Mouse (Mus musculus) intestine, postnatal 0 days (tissue): ENCODE data around the gene Trmt10c. TPM values are rescaled to one million over a fixed set of nuclear protein-coding genes. Genes with fewer than 3 reads are reported as not detected.

Experiments used
- ATAC-seq: fragments of 200-750 bp; cut with Nextera tagmentation; 2 replicates; pipeline ENCODE4 v1.8.0; 2017; ENCODE audit warnings: mild to moderate bottlenecking, moderate TSS enrichment, moderate library complexity
- H3K27ac ChIP-seq: fragments of 300-500 bp; sonication (generic); 2 replicates; pipeline ENCODE4 v1.5.1; 2014; ENCODE audit warnings: mild to moderate bottlenecking, low read depth, low read length, moderate library complexity
- H3K27me3 ChIP-seq: fragments of 300-500 bp; sonication (generic); replicated peaks from 2 replicates; pipeline ENCODE4 v1.6.1; 2014; ENCODE audit warnings: low read length, mixed read lengths; ENCODE audit not compliant: control insufficient read depth, insufficient read depth
- H3K36me3 ChIP-seq: fragments of 300-500 bp; sonication (generic); 2 replicates; pipeline ENCODE4 v1.6.1; 2014; ENCODE audit warnings: mild to moderate bottlenecking, moderate library complexity; ENCODE audit not compliant: control insufficient read depth, insufficient read depth
- H3K4me1 ChIP-seq: fragments of 300-500 bp; sonication (generic); replicated peaks from 2 replicates; pipeline ENCODE4 v1.6.1; 2014; ENCODE audit warnings: antibody characterized with exemption, low read length, mixed read lengths; ENCODE audit not compliant: control insufficient read depth, insufficient read depth
- H3K4me2 ChIP-seq: fragments of 300-500 bp; sonication (generic); replicated peaks from 2 replicates; pipeline ENCODE4 v1.6.1; 2014; ENCODE audit warnings: low read depth, mild to moderate bottlenecking, moderate library complexity
- H3K4me3 ChIP-seq: fragments of 300-500 bp; sonication (generic); 2 replicates; pipeline ENCODE4 v1.5.1; 2014; ENCODE audit warnings: low read depth, low read length
- H3K9ac ChIP-seq: fragments of 300-500 bp; sonication (generic); 2 replicates; pipeline ENCODE4 v1.6.1; 2014; ENCODE audit warnings: mild to moderate bottlenecking, low read depth, low read length
- H3K9me3 ChIP-seq: fragments of 300-500 bp; sonication (generic); 2 replicates; pipeline ENCODE4 v1.6.1; 2016; ENCODE audit warnings: mixed run types; ENCODE audit not compliant: control insufficient read depth
- CTCF ChIP-seq: sonication (generic); IDR thresholded peaks from 2 replicates; pipeline ENCODE4 v1.5.1; 2016; ENCODE audit warnings: low read depth, mild to moderate bottlenecking, control low read depth, antibody characterized with exemption, moderate library complexity
- WGBS: fragments of 180-500 bp; shearing (Covaris S2); extraction: QIAGEN DNeasy Blood & Tissue Kit; methylation state at CpG from one replicate; pipeline ENCODE4 v1.1.7; 2014; 5-methylcytosine and 5-hydroxymethylcytosine counted together
- microRNA-seq: library from miRNA; unstranded; fragments of <30 nt; microRNA quantifications from one replicate; pipeline ENCODE4, GENCODE M21; 2016
- polyA plus RNA-seq: library from polyadenylated mRNA; unstranded; fragments of >200 nt; fragmentation: Nextera tagmentation; extraction: Ambion mirVana; gene quantifications from 2 replicates; pipeline ENCODE4 v1.2.1, GENCODE M21; 2015

The Trmt10c gene
- polyA plus RNA-seq, 1 experiment from 2014 or later, result 14.7 TPM

- ATAC-seq, result no peak
- Histone ChIP-seq H3K27ac (no peak overlapping the region), H3K9me3 (no peaks in the 10 kb centered on the region), H3K4me3 (no peak overlapping the region), H3K27me3 (no peaks in the 10 kb centered on the region), H3K36me3 (peaks cover 10% of the 10 kb centered on the region), H3K4me2 (no peak overlapping the region), H3K4me1 (no peaks in the 10 kb centered on the region), H3K9ac (no peak overlapping the region)
- 89% methylated on average over 10 of the region's 10 CpGs for WGBS
- TF ChIP-seq CTCF, result no peak
Observed at GRCm38 (mm10) chr16:56012789-56013743, 24.6 kb downstream of the Trmt10c start.

- ATAC-seq, result no peak
- Histone ChIP-seq H3K4me2 (no peak overlapping the region), H3K9ac (no peak overlapping the region), H3K4me3 (no peak overlapping the region), H3K27me3 (no peaks in the 10 kb centered on the region), H3K36me3 (peaks cover 29% of the 10 kb centered on the region), H3K27ac (no peak overlapping the region), H3K4me1 (no peaks in the 10 kb centered on the region), H3K9me3 (no peaks in the 10 kb centered on the region)
- no peak for TF ChIP-seq CTCF
- 89% methylated on average over 1 of the region's 1 CpGs for WGBS
Observed at GRCm38 (mm10) chr16:56008862-56009261, 28.8 kb downstream of the Trmt10c start.

- TF ChIP-seq CTCF, result no peak
- H3K36me3 ChIP-seq, result peaks cover 44% of the 10 kb centered on the region
- no peaks in the 10 kb centered on the region for H3K9me3 ChIP-seq
- 97% methylated on average over 11 of the region's 11 CpGs for WGBS
- H3K4me1 ChIP-seq, result no peaks in the 10 kb centered on the region
- no peak overlapping the region for H3K4me2 ChIP-seq
- no peak for ATAC-seq
- no peak overlapping the region for H3K27ac ChIP-seq
- H3K27me3 ChIP-seq, result no peaks in the 10 kb centered on the region
- no peak overlapping the region for H3K9ac ChIP-seq
- H3K4me3 ChIP-seq, result no peak overlapping the region
Observed at GRCm38 (mm10) chr16:56006798-56007197, 30.8 kb downstream of the Trmt10c start.

- WGBS, result 97% methylated on average over 2 of the region's 2 CpGs
- Histone ChIP-seq H3K27ac (no peak overlapping the region), H3K27me3 (no peaks in the 10 kb centered on the region), H3K4me1 (no peaks in the 10 kb centered on the region), H3K36me3 (peaks cover 31% of the 10 kb centered on the region), H3K9ac (no peak overlapping the region), H3K9me3 (no peaks in the 10 kb centered on the region), H3K4me3 (no peak overlapping the region), H3K4me2 (no peak overlapping the region)
- ATAC-seq, result no peak
- TF ChIP-seq CTCF, result no peak
Observed at GRCm38 (mm10) chr16:55994235-55994634, 43.4 kb downstream of the Trmt10c start.

GRCm38 (mm10) chr16:55990311-55990710 is 47.3 kb downstream of the Trmt10c start:
- no peak overlapping the region for H3K9ac ChIP-seq
- H3K36me3 ChIP-seq, result peaks cover 28% of the 10 kb centered on the region
- no peak overlapping the region for H3K4me3 ChIP-seq
- no peak for ATAC-seq
- 93% methylated on average over 4 of the region's 4 CpGs for whole genome bisulfite sequencing
- H3K9me3 ChIP-seq, result no peaks in the 10 kb centered on the region
- H3K27ac ChIP-seq, result no peak overlapping the region
- no peaks in the 10 kb centered on the region for H3K27me3 ChIP-seq
- TF ChIP-seq CTCF, result no peak
- no peaks in the 10 kb centered on the region for H3K4me1 ChIP-seq
- no peak overlapping the region for H3K4me2 ChIP-seq

- no peak for ATAC-seq
- Histone ChIP-seq H3K27ac (no peak overlapping the region), H3K9ac (no peak overlapping the region), H3K36me3 (peaks cover 42% of the 10 kb centered on the region), H3K27me3 (no peaks in the 10 kb centered on the region), H3K4me3 (no peak overlapping the region), H3K4me1 (no peaks in the 10 kb centered on the region), H3K4me2 (no peak overlapping the region), H3K9me3 (no peaks in the 10 kb centered on the region)
- TF ChIP-seq CTCF, result no peak
- 94% methylated on average over 3 of the region's 3 CpGs for WGBS
Observed at GRCm38 (mm10) chr16:55986001-55986400, 51.6 kb downstream of the Trmt10c start.

Small RNA genes within 50 kb of the gene (microRNA-seq; reads per million reads assigned to microRNA genes)
- gene Gm24047, result not detected

Other genes starting within 250 kb of the Trmt10c start
- 7.8 and 8.8 TPM in 2 replicates for gene Nfkbiz, start 198.9 kb downstream of the Trmt10c start, polyA plus RNA-seq
- gene Nxpe3, start 142.5 kb downstream of the Trmt10c start, polyA plus RNA-seq, result 0.72 and 1.0 TPM in 2 replicates
- 1.5 and 1.9 TPM in 2 replicates for gene Cep97, start 103.0 kb downstream of the Trmt10c start, polyA plus RNA-seq
- 521 and 527 TPM in 2 replicates for gene Rpl24, start 71.5 kb downstream of the Trmt10c start, polyA plus RNA-seq
- gene Zbtb11, start 63.9 kb downstream of the Trmt10c start, polyA plus RNA-seq, result 5.8 and 7.1 TPM in 2 replicates
- 114 TPM in 2 replicates for gene Pcnp, start 8.1 kb downstream of the Trmt10c start, polyA plus RNA-seq
- gene Senp7, start 10.5 kb upstream of the Trmt10c start, polyA plus RNA-seq, result 10.5 and 10.6 TPM in 2 replicates
- gene Impg2, start 166.5 kb upstream of the Trmt10c start, polyA plus RNA-seq, result 0.07 and 0.08 TPM in 2 replicates